Mouse (Mus musculus): ENCODE measurements around the gene Shank3. TPM values are rescaled to one million over a fixed set of nuclear protein-coding genes. Genes with fewer than 3 reads are reported as not detected.
A peak's percentile ranks its signal among the peaks of the same experiment; 100 is the strongest.

The Shank3 gene
- polyA plus RNA-seq, 1 experiment from 2014 or later = 9.9 TPM

DNA sequence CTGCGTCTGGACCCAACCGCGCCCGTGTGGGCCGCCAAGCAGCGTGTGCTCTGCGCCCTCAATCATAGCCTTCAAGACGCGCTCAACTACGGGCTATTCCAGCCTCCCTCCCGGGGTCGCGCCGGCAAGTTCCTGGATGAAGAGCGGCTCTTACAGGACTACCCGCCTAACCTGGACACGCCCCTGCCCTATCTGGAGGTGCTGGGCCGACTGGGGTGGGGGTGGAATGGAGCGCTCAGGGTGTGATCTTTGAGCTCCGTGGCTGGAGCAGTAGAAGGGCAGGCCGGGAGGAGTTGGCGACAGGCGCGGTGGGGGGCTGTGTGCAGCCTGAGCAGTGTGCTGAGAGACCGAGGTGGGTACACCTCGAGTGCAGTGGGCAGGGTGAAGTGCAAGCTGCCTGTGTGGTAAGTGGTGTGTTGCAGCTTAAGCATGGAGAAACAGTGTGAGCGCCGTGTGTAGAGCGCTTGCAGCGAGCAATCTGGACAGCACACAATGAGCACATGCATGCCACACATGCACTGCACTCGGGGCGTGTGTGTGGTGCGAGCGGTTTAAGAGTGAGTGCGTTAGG lies 883 bp downstream of the Shank3 start:
- DNase-seq (peak; percentile 64), ATAC-seq (ENCODE audit: low FRiP score, low TSS enrichment) (peak; percentile 42; the same call in 1 of the 2 replicates)
- WGBS = under 1% methylated on average over 35 of the region's 35 CpGs
- peak overlapping the region; percentile 79 for H3K9ac ChIP-seq (replicated peaks; ENCODE audit: low read length)
- H3K27me3 ChIP-seq (ENCODE audit: control insufficient read depth, insufficient read depth, low read length) = peaks cover 11% of the 10 kb centered on the region; the same call in 1 of the 2 replicates
- H3K27ac ChIP-seq (replicated peaks; ENCODE audit: low read depth, low read length) = 0 out of 2 replicates have a peak overlapping the region, but pooled peaks have one; percentile 78
- H3K9me3 ChIP-seq (ENCODE audit: control insufficient read depth, low read length) = no peaks in the 10 kb centered on the region
- peaks cover 13% of the 10 kb centered on the region; the same call in 1 of the 2 replicates for H3K36me3 ChIP-seq (ENCODE audit: control insufficient read depth, insufficient read depth, low read length)
- peak overlapping the region; percentile 90 for H3K4me2 ChIP-seq (ENCODE audit: low read length)
- H3K4me1 ChIP-seq (ENCODE audit: control insufficient read depth, insufficient read depth, low read length) = peaks cover 16% of the 10 kb centered on the region
- H3K4me3 ChIP-seq (replicated peaks; ENCODE audit: low read depth, low read length) = peak overlapping the region; percentile 73

- ATAC-seq (ENCODE audit: low FRiP score, low TSS enrichment) (no peak), DNase-seq (no peak)
- 88% methylated on average over 3 of the region's 3 CpGs for WGBS
- H3K27ac ChIP-seq (replicated peaks; ENCODE audit: low read depth, low read length) = no peak overlapping the region
- peaks cover 16% of the 10 kb centered on the region for H3K4me1 ChIP-seq (ENCODE audit: control insufficient read depth, insufficient read depth, low read length)
- no peaks in the 10 kb centered on the region for H3K9me3 ChIP-seq (ENCODE audit: control insufficient read depth, low read length)
- no peak overlapping the region for H3K9ac ChIP-seq (replicated peaks; ENCODE audit: low read length)
- H3K4me2 ChIP-seq (ENCODE audit: low read length) = no peak overlapping the region; the same call in 1 of the 2 replicates
- no peak overlapping the region for H3K4me3 ChIP-seq (replicated peaks; ENCODE audit: low read depth, low read length)
- H3K27me3 ChIP-seq (ENCODE audit: control insufficient read depth, insufficient read depth, low read length) = peaks cover 11% of the 10 kb centered on the region; the same call in 1 of the 2 replicates
- peaks cover 13% of the 10 kb centered on the region; the same call in 1 of the 2 replicates for H3K36me3 ChIP-seq (ENCODE audit: control insufficient read depth, insufficient read depth, low read length)
Observed at GRCm38 (mm10) chr15:89501321-89501720, 1.9 kb downstream of the Shank3 start.

DNA sequence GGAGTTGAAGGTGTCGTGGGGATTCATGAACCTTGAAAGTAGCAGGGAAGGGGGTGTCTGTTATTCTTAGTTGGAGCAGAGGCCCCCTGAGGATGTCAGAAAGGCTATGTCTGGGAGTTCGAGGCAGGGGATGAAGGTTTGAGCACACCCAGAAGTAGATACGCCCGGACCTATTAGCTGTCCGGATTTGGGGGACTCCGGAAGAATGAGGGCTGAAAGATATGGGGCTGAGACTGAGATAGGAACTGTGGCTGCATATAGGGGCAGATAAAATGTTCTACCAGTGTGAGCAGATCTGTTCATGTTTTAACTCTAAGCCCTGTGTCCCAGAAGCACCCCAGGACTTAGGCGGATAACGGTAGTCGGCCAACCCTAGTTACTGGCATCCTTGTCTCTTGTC lies 5.4 kb downstream of the Shank3 start:
- ATAC-seq (ENCODE audit: low FRiP score, low TSS enrichment) = no peak

DNA sequence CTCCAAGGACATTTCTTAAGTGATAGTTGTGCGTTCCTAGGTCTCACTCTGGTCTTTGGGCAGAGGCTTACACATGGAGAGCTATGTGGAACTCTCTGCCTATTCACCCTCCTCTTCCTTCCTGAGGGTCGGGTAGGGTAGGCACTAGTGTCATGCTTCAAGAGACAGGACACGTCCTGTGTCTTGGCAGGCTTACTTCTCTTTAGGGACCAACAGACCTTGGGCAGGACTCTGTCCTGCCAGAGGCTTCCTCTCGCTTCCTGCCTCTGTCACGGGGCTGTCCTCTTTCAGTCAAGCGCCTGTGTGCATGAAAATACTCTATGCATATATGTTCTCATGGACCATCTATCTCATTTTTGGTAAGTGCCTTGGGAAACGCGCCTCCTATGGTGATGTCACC lies 8.3 kb downstream of the Shank3 start:
- Histone ChIP-seq H3K4me2 (ENCODE audit: low read length) (no peak overlapping the region), H3K4me1 (ENCODE audit: control insufficient read depth, insufficient read depth, low read length) (no peaks in the 10 kb centered on the region), H3K36me3 (ENCODE audit: control insufficient read depth, insufficient read depth, low read length) (peaks cover 21% of the 10 kb centered on the region), H3K27ac (replicated peaks; ENCODE audit: low read depth, low read length) (no peak overlapping the region), H3K9me3 (ENCODE audit: control insufficient read depth, low read length) (no peaks in the 10 kb centered on the region), H3K27me3 (ENCODE audit: control insufficient read depth, insufficient read depth, low read length) (no peaks in the 10 kb centered on the region), H3K9ac (replicated peaks; ENCODE audit: low read length) (no peak overlapping the region), H3K4me3 (replicated peaks; ENCODE audit: low read depth, low read length) (no peak overlapping the region)
- ATAC-seq (ENCODE audit: low FRiP score, low TSS enrichment) = no peak
- DNase-seq = no peak
- 90% methylated on average over 8 of the region's 8 CpGs for WGBS

More for the DNA sequence above, 5.4 kb downstream of the Shank3 start:
- 94% methylated on average over 9 of the region's 9 CpGs for WGBS
- no peak overlapping the region for H3K27ac ChIP-seq (replicated peaks; ENCODE audit: low read depth, low read length)
- no peak for DNase-seq
- H3K4me3 ChIP-seq (replicated peaks; ENCODE audit: low read depth, low read length) = no peak overlapping the region
- 0 out of 2 replicates have a peak, but pooled peaks cover 4% of the 10 kb centered on the region for H3K27me3 ChIP-seq (ENCODE audit: control insufficient read depth, insufficient read depth, low read length)
- H3K4me2 ChIP-seq (ENCODE audit: low read length) = no peak overlapping the region
- H3K9ac ChIP-seq (replicated peaks; ENCODE audit: low read length) = no peak overlapping the region
- H3K9me3 ChIP-seq (ENCODE audit: control insufficient read depth, low read length) = no peaks in the 10 kb centered on the region
- H3K4me1 ChIP-seq (ENCODE audit: control insufficient read depth, insufficient read depth, low read length) = peaks cover 6% of the 10 kb centered on the region; the same call in 1 of the 2 replicates
- peaks cover 21% of the 10 kb centered on the region for H3K36me3 ChIP-seq (ENCODE audit: control insufficient read depth, insufficient read depth, low read length)

DNA sequence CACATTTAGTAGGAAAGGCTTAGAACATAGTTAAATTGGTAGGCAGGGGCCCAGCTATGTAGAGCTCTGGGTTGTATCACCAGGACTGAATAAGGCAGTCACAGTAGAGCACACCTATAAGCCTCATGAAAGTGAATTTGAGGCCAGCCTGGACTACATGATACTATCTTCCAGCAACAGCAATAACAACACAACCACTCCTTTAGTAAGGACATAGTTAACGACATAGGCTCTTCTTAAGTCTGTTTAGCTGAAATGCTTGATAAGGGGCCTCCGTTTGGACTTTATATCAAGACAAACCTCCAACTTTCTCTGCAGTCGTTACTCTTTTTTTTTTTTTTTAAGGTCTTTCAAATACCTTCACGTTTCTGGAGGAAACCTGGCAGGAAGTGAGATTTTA lies 13.3 kb downstream of the Shank3 start:
- Histone ChIP-seq H3K9ac (replicated peaks; ENCODE audit: low read length) (no peak overlapping the region), H3K9me3 (ENCODE audit: control insufficient read depth, low read length) (no peaks in the 10 kb centered on the region), H3K4me1 (ENCODE audit: control insufficient read depth, insufficient read depth, low read length) (no peaks in the 10 kb centered on the region), H3K4me2 (ENCODE audit: low read length) (no peak overlapping the region), H3K36me3 (ENCODE audit: control insufficient read depth, insufficient read depth, low read length) (peaks cover 3% of the 10 kb centered on the region), H3K27ac (replicated peaks; ENCODE audit: low read depth, low read length) (no peak overlapping the region), H3K27me3 (ENCODE audit: control insufficient read depth, insufficient read depth, low read length) (no peaks in the 10 kb centered on the region), H3K4me3 (replicated peaks; ENCODE audit: low read depth, low read length) (no peak overlapping the region)
- ATAC-seq (ENCODE audit: low FRiP score, low TSS enrichment) (no peak), DNase-seq (no peak)
- WGBS = 90% methylated on average over 4 of the region's 4 CpGs

- no peak overlapping the region for H3K27ac ChIP-seq (replicated peaks; ENCODE audit: low read depth, low read length)
- H3K4me2 ChIP-seq (ENCODE audit: low read length) = no peak overlapping the region
- 81% methylated on average over 7 of the region's 7 CpGs for WGBS
- ATAC-seq (ENCODE audit: low FRiP score, low TSS enrichment) = no peak
- H3K4me3 ChIP-seq (replicated peaks; ENCODE audit: low read depth, low read length) = no peak overlapping the region
- H3K36me3 ChIP-seq (ENCODE audit: control insufficient read depth, insufficient read depth, low read length) = no peaks in the 10 kb centered on the region
- H3K9ac ChIP-seq (replicated peaks; ENCODE audit: low read length) = no peak overlapping the region
- 0 out of 2 replicates have a peak, but pooled peaks cover 6% of the 10 kb centered on the region for H3K4me1 ChIP-seq (ENCODE audit: control insufficient read depth, insufficient read depth, low read length)
- H3K27me3 ChIP-seq (ENCODE audit: control insufficient read depth, insufficient read depth, low read length) = peaks cover 18% of the 10 kb centered on the region; the same call in 1 of the 2 replicates
- DNase-seq = no peak
- H3K9me3 ChIP-seq (ENCODE audit: control insufficient read depth, low read length) = no peaks in the 10 kb centered on the region
Observed at GRCm38 (mm10) chr15:89521951-89522350, 22.5 kb downstream of the Shank3 start.

- peak overlapping the region; percentile 86 for H3K4me2 ChIP-seq (ENCODE audit: low read length)
- 87% methylated on average over 10 of the region's 10 CpGs for WGBS
- 0 out of 2 replicates have a peak, but pooled peaks cover 6% of the 10 kb centered on the region for H3K4me1 ChIP-seq (ENCODE audit: control insufficient read depth, insufficient read depth, low read length)
- H3K27me3 ChIP-seq (ENCODE audit: control insufficient read depth, insufficient read depth, low read length) = peaks cover 18% of the 10 kb centered on the region; the same call in 1 of the 2 replicates
- no peak overlapping the region for H3K27ac ChIP-seq (replicated peaks; ENCODE audit: low read depth, low read length)
- H3K36me3 ChIP-seq (ENCODE audit: control insufficient read depth, insufficient read depth, low read length) = no peaks in the 10 kb centered on the region
- ATAC-seq (ENCODE audit: low FRiP score, low TSS enrichment) = no peak
- no peaks in the 10 kb centered on the region for H3K9me3 ChIP-seq (ENCODE audit: control insufficient read depth, low read length)
- peak overlapping the region; percentile 37 for H3K4me3 ChIP-seq (replicated peaks; ENCODE audit: low read depth, low read length)
- no peak for DNase-seq
- H3K9ac ChIP-seq (replicated peaks; ENCODE audit: low read length) = no peak overlapping the region
Observed at GRCm38 (mm10) chr15:89522566-89523282, 23.3 kb downstream of the Shank3 start.

DNA sequence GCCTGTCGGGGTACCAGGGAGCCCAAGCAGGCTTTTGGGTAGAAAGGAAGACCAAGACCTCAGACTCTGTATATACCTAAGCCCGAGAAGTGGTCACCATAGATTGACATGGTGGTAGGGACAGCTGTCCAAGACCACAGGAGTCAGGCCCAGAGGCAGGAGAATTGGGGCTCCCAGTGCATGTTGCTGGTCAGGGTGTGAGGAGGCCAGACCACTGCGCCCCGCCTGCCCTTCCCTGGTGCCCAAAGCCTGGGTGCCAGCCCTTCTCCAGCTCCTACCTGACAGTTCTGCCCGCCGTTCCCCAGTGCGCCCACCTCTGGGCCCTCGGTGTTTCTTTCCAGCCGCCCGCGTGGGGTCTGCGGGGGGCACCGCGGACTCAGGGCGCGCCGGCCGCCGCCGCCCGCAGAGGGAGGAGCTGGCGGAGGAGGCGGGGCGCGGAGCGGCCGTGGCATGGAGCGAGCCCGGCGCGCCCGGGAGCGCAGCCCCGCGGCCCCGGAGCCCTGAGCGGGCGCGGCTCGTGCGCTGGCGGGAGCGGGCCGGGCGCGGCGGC lies 23.9 kb downstream of the Shank3 start:
- Histone ChIP-seq H3K4me3 (replicated peaks; ENCODE audit: low read depth, low read length) (peak overlapping the region; percentile 37), H3K36me3 (ENCODE audit: control insufficient read depth, insufficient read depth, low read length) (no peaks in the 10 kb centered on the region), H3K4me2 (ENCODE audit: low read length) (peak overlapping the region; percentile 86), H3K27me3 (ENCODE audit: control insufficient read depth, insufficient read depth, low read length) (peaks cover 18% of the 10 kb centered on the region; the same call in 1 of the 2 replicates), H3K9me3 (ENCODE audit: control insufficient read depth, low read length) (no peaks in the 10 kb centered on the region), H3K4me1 (ENCODE audit: control insufficient read depth, insufficient read depth, low read length) (0 out of 2 replicates have a peak, but pooled peaks cover 6% of the 10 kb centered on the region), H3K27ac (replicated peaks; ENCODE audit: low read depth, low read length) (no peak overlapping the region), H3K9ac (replicated peaks; ENCODE audit: low read length) (peak overlapping the region; percentile 57)
- DNase-seq = peak; percentile 64
- peak; percentile 37 for ATAC-seq (ENCODE audit: low FRiP score, low TSS enrichment)
- 5% methylated on average over 46 of the region's 47 CpGs for WGBS

All from midbrain, embryonic 14.5 days (tissue).